Mouse (Mus musculus) neural tube, embryonic 14.5 days (tissue): Measurements from ENCODE around the gene Acad12. TPM values are rescaled to one million over a fixed set of nuclear protein-coding genes. Genes with fewer than 3 reads are reported as not detected.
"Not testable (repeated sequence)": the region's sequence is repeated elsewhere in the genome, so short reads cannot be mapped to it uniquely, and the experiment has no call there.

Experiments
- ATAC-seq: fragments of 200-750 bp; cut with Nextera tagmentation; 2 replicates; pipeline ENCODE4 v1.8.0; 2017; ENCODE audit warnings: low read depth, mild to moderate bottlenecking, moderate TSS enrichment, moderate library complexity
- H3K27ac ChIP-seq: fragments of 300-500 bp; sonication (generic); 2 replicates; pipeline ENCODE4 v1.5.1; 2014; ENCODE audit warnings: low read depth, mild to moderate bottlenecking, control low read depth, low read length, moderate library complexity, mixed read lengths
- H3K27me3 ChIP-seq: fragments of 300-500 bp; sonication (generic); 2 replicates; pipeline ENCODE4 v1.6.1; 2014; ENCODE audit warnings: low read length; ENCODE audit not compliant: control insufficient read depth, insufficient read depth
- H3K36me3 ChIP-seq: fragments of 300-500 bp; sonication (generic); 2 replicates; pipeline ENCODE4 v1.6.1; 2014; ENCODE audit warnings: low read length, mixed read lengths; ENCODE audit not compliant: control insufficient read depth, insufficient read depth
- H3K4me1 ChIP-seq: fragments of 300-500 bp; sonication (generic); 2 replicates; pipeline ENCODE4 v1.6.1; 2014; ENCODE audit warnings: low read length; ENCODE audit not compliant: control insufficient read depth, insufficient read depth
- H3K4me2 ChIP-seq: fragments of 300-500 bp; sonication (generic); 2 replicates; pipeline ENCODE4 v1.6.1; 2014; ENCODE audit warnings: mild to moderate bottlenecking, low read depth, low read length, control low read depth
- H3K4me3 ChIP-seq: fragments of 300-500 bp; sonication (generic); 2 replicates; pipeline ENCODE4 v1.5.1; 2014; ENCODE audit warnings: low read depth, low read length, control low read depth, mixed read lengths
- H3K9ac ChIP-seq: fragments of 300-500 bp; sonication (generic); replicated peaks from 2 replicates; pipeline ENCODE4 v1.6.1; 2014; ENCODE audit warnings: low read depth, mild to moderate bottlenecking, control low read depth, low read length, mixed read lengths
- H3K9me3 ChIP-seq: fragments of 300-500 bp; sonication (generic); 2 replicates; pipeline ENCODE4 v1.6.1; 2016; ENCODE audit warnings: low read length; ENCODE audit not compliant: control insufficient read depth
- WGBS: fragments of 180-500 bp; shearing (Covaris S2); extraction: QIAGEN DNeasy Blood & Tissue Kit; methylation state at CpG from one replicate; pipeline ENCODE4 v1.1.7; 2014; 5-methylcytosine and 5-hydroxymethylcytosine counted together
- polyA plus RNA-seq: library from polyadenylated mRNA; unstranded; fragments of >200 nt; fragmentation: Nextera tagmentation; extraction: Ambion mirVana; gene quantifications from 2 replicates; pipeline ENCODE4 v1.2.1, GENCODE M21; 2014

Acad12 gene
- polyA plus RNA-seq, 1 experiment from 2014 or later: 1.1 TPM

GRCm38 (mm10) chr5:121660059-121660896 is 41.5 kb upstream of the Acad12 start, which contains the start of the genes Acad10 and Brap:
Gene Acad10, minus strand, starts transcription at chr5:121660514.
Gene Brap, plus strand, starts transcription at chr5:121660563.
- H3K4me2 ChIP-seq: peak within 1 kb of the TSS; percentile 84
- peak within 1 kb of the TSS; percentile 95 for H3K4me3 ChIP-seq
- peak within 1 kb of the TSS; percentile 90 for H3K9ac ChIP-seq
- peak; percentile 89 for ATAC-seq
- H3K27ac ChIP-seq: peak within 1 kb of the TSS; percentile 55
- no peaks in the 10 kb centered on the region for H3K27me3 ChIP-seq
- peaks cover 7% of the 10 kb centered on the region; the same call in 1 of the 2 replicates for H3K36me3 ChIP-seq
- no peaks in the 10 kb centered on the region for H3K9me3 ChIP-seq
- 2% methylated on average over 81 of the region's 85 CpGs for WGBS
- H3K4me1 ChIP-seq: peaks cover 9% of the 10 kb centered on the region

GRCm38 (mm10) chr5:121657656-121658055 is 38.9 kb upstream of the Acad12 start:
- not testable (repeated sequence) for H3K4me3 ChIP-seq, H3K4me1 ChIP-seq, H3K27me3 ChIP-seq, H3K9ac ChIP-seq, ATAC-seq, H3K36me3 ChIP-seq, H3K27ac ChIP-seq, H3K4me2 ChIP-seq, H3K9me3 ChIP-seq
- 88% methylated on average over 6 of the region's 6 CpGs for WGBS

GRCm38 (mm10) chr5:121656866-121657265 is 38.1 kb upstream of the Acad12 start:
- 85% methylated on average over 6 of the region's 6 CpGs for WGBS
- H3K9ac ChIP-seq, H3K4me3 ChIP-seq, H3K36me3 ChIP-seq, H3K4me2 ChIP-seq, H3K4me1 ChIP-seq, ATAC-seq, H3K27me3 ChIP-seq, H3K27ac ChIP-seq, H3K9me3 ChIP-seq: not testable (repeated sequence)

- 81% methylated on average over 4 of the region's 4 CpGs for WGBS
- H3K27ac ChIP-seq: no peak overlapping the region
- H3K27me3 ChIP-seq: no peaks in the 10 kb centered on the region
- ATAC-seq: no peak
- H3K9ac ChIP-seq: no peak overlapping the region
- no peak overlapping the region for H3K4me2 ChIP-seq
- H3K4me1 ChIP-seq: no peaks in the 10 kb centered on the region
- no peaks in the 10 kb centered on the region for H3K9me3 ChIP-seq
- no peak overlapping the region for H3K4me3 ChIP-seq
- H3K36me3 ChIP-seq: no peaks in the 10 kb centered on the region
These were observed 35.8 kb upstream of the Acad12 start for GRCm38 (mm10) chr5:121654526-121654925.

GRCm38 (mm10) chr5:121649134-121649533 is 30.4 kb upstream of the Acad12 start:
- Histone ChIP-seq H3K27ac (no peak overlapping the region), H3K4me2 (no peak overlapping the region), H3K27me3 (no peaks in the 10 kb centered on the region), H3K4me3 (no peak overlapping the region), H3K9me3 (no peaks in the 10 kb centered on the region), H3K9ac (no peak overlapping the region), H3K4me1 (no peaks in the 10 kb centered on the region), H3K36me3 (no peaks in the 10 kb centered on the region)
- no peak for ATAC-seq
- 80% methylated on average over 7 of the region's 7 CpGs for WGBS

- Histone ChIP-seq H3K4me2 (no peak overlapping the region), H3K9me3 (no peaks in the 10 kb centered on the region), H3K4me3 (no peak overlapping the region), H3K36me3 (no peaks in the 10 kb centered on the region), H3K27me3 (no peaks in the 10 kb centered on the region), H3K27ac (no peak overlapping the region), H3K4me1 (no peaks in the 10 kb centered on the region), H3K9ac (no peak overlapping the region)
- WGBS: 91% methylated on average over 9 of the region's 9 CpGs
- ATAC-seq: no peak
These were observed 20.9 kb upstream of the Acad12 start for GRCm38 (mm10) chr5:121639601-121640000.

- 84% methylated on average over 6 of the region's 6 CpGs for WGBS
- Histone ChIP-seq H3K4me3 (no peak overlapping the region), H3K9ac (no peak overlapping the region), H3K27ac (no peak overlapping the region), H3K4me1 (no peaks in the 10 kb centered on the region), H3K4me2 (no peak overlapping the region), H3K36me3 (no peaks in the 10 kb centered on the region), H3K9me3 (no peaks in the 10 kb centered on the region), H3K27me3 (no peaks in the 10 kb centered on the region)
- ATAC-seq: no peak
These were observed 18.6 kb upstream of the Acad12 start for GRCm38 (mm10) chr5:121637296-121637695.

DNA sequence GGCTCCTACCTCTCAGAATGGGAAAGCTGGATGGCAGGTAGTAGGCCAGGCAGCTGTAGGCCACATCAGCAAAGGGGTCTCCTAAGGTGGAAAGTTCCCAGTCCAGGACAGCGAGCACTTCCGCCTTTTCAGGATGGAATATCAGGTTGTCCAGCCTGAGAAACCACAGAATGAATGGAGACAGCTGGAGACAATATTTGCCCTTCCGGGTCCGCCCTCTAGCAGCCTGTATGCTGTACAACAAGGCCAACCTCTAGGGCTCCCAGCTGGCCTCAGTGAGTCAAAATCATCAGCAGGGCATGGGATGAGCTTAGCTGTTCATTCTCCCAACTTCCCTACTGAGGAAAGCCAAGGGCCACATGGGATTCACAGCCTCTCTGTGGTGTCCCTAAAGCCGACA is 15.9 kb upstream of the Acad12 start:
- Histone ChIP-seq H3K4me3 (no peak overlapping the region), H3K27ac (no peak overlapping the region), H3K4me2 (no peak overlapping the region), H3K9ac (no peak overlapping the region), H3K9me3 (no peaks in the 10 kb centered on the region), H3K4me1 (no peaks in the 10 kb centered on the region), H3K36me3 (no peaks in the 10 kb centered on the region), H3K27me3 (no peaks in the 10 kb centered on the region)
- ATAC-seq: no peak
- WGBS: 90% methylated on average over 5 of the region's 5 CpGs

DNA sequence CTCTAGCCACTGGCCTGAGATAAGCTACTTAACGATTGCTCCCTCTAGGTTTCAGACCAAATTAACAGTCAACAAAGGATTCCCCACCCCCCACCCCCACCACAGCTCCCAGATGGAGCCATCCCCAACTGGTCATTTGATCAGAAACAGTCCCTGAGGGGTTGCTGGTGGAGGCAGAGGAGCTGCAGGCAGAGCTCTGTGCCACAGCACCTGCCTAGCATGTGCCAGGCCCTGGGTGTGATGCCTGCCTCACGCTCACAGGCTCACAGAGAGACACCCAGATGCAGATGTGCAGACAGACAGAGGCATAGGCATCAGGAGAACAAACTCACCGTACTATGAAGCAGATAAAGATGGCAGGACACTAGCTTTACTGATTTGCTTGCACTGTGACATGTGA is 14.1 kb upstream of the Acad12 start:
- H3K4me3 ChIP-seq: no peak overlapping the region
- H3K27me3 ChIP-seq: no peaks in the 10 kb centered on the region
- ATAC-seq: no peak
- H3K27ac ChIP-seq: no peak overlapping the region
- 35% methylated on average over 3 of the region's 3 CpGs for WGBS
- H3K9me3 ChIP-seq: no peaks in the 10 kb centered on the region
- H3K36me3 ChIP-seq: no peaks in the 10 kb centered on the region
- no peak overlapping the region for H3K9ac ChIP-seq
- H3K4me1 ChIP-seq: no peaks in the 10 kb centered on the region
- H3K4me2 ChIP-seq: no peak overlapping the region
